Mouse (Mus musculus): Measurements from ENCODE around the gene Smim13. TPM values are rescaled to one million over a fixed set of nuclear protein-coding genes. Genes with fewer than 3 reads are reported as not detected.

Gene Smim13
- polyA plus RNA-seq, 1 experiment from 2014 or later, result 9.8 TPM

- Histone ChIP-seq H3K4me3 (peak overlapping the region; percentile 65), H3K27ac (replicated peaks) (no peak overlapping the region), H3K36me3 (no peaks in the 10 kb centered on the region), H3K9ac (peak overlapping the region; percentile 75), H3K27me3 (replicated peaks) (no peaks in the 10 kb centered on the region), H3K9me3 (no peaks in the 10 kb centered on the region), H3K4me2 (peak overlapping the region; percentile 76), H3K4me1 (peaks cover 4% of the 10 kb centered on the region)
- no peak; the same call in 1 of the 2 replicates for ATAC-seq (ENCODE audit: extremely low read depth, insufficient number of reproducible peaks, low FRiP score, low TSS enrichment)
- 3% methylated on average over 38 of the region's 39 CpGs for WGBS
These were observed 29.8 kb upstream of the Smim13 start for GRCm38 (mm10) chr13:41219687-41220303.

- peak within 1 kb of the TSS; percentile 75 for H3K9ac ChIP-seq
- WGBS, result 2% methylated on average over 76 of the region's 77 CpGs
- H3K9me3 ChIP-seq, result no peaks in the 10 kb centered on the region
- H3K27ac ChIP-seq (replicated peaks), result no peak within 1 kb of the TSS
- no peaks in the 10 kb centered on the region for H3K36me3 ChIP-seq
- peaks cover 4% of the 10 kb centered on the region for H3K4me1 ChIP-seq
- H3K4me2 ChIP-seq, result peak within 1 kb of the TSS; percentile 76
- peak; percentile 83 for ATAC-seq (ENCODE audit: extremely low read depth, insufficient number of reproducible peaks, low FRiP score, low TSS enrichment)
- peak within 1 kb of the TSS; percentile 65 for H3K4me3 ChIP-seq
- no peaks in the 10 kb centered on the region for H3K27me3 ChIP-seq (replicated peaks)
These were observed 29.3 kb upstream of the Smim13 start, which contains the start of gene Elovl2 for GRCm38 (mm10) chr13:41220304-41220834. Gene Elovl2 (minus strand): TSS chr13:41220405.

- no peaks in the 10 kb centered on the region for H3K9me3 ChIP-seq
- H3K27ac ChIP-seq (replicated peaks), result no peak overlapping the region
- 71% methylated on average over 5 of the region's 5 CpGs for WGBS
- H3K36me3 ChIP-seq, result no peaks in the 10 kb centered on the region
- H3K4me3 ChIP-seq, result no peak overlapping the region
- H3K27me3 ChIP-seq (replicated peaks), result no peaks in the 10 kb centered on the region
- no peaks in the 10 kb centered on the region for H3K4me1 ChIP-seq
- no peak overlapping the region for H3K9ac ChIP-seq
- H3K4me2 ChIP-seq, result no peak overlapping the region
- no peak for ATAC-seq (ENCODE audit: extremely low read depth, insufficient number of reproducible peaks, low FRiP score, low TSS enrichment)
These were observed 23.1 kb upstream of the Smim13 start for GRCm38 (mm10) chr13:41226513-41226912.

- Histone ChIP-seq H3K27me3 (replicated peaks) (no peaks in the 10 kb centered on the region), H3K4me3 (no peak overlapping the region), H3K4me1 (no peaks in the 10 kb centered on the region), H3K36me3 (no peaks in the 10 kb centered on the region), H3K9me3 (no peaks in the 10 kb centered on the region), H3K27ac (replicated peaks) (no peak overlapping the region), H3K9ac (no peak overlapping the region), H3K4me2 (no peak overlapping the region)
- ATAC-seq (ENCODE audit: extremely low read depth, insufficient number of reproducible peaks, low FRiP score, low TSS enrichment), result no peak
- WGBS, result 75% methylated on average over 5 of the region's 5 CpGs
These were observed 21.6 kb upstream of the Smim13 start for GRCm38 (mm10) chr13:41228060-41228459.

GRCm38 (mm10) chr13:41230256-41230655 lies 19.4 kb upstream of the Smim13 start:
- no peaks in the 10 kb centered on the region for H3K36me3 ChIP-seq
- H3K4me1 ChIP-seq, result no peaks in the 10 kb centered on the region
- H3K9me3 ChIP-seq, result no peaks in the 10 kb centered on the region
- no peak overlapping the region for H3K4me2 ChIP-seq
- no peak for ATAC-seq (ENCODE audit: extremely low read depth, insufficient number of reproducible peaks, low FRiP score, low TSS enrichment)
- no peaks in the 10 kb centered on the region for H3K27me3 ChIP-seq (replicated peaks)
- WGBS, result 70% methylated on average over 5 of the region's 5 CpGs
- no peak overlapping the region for H3K4me3 ChIP-seq
- no peak overlapping the region for H3K9ac ChIP-seq
- H3K27ac ChIP-seq (replicated peaks), result no peak overlapping the region

GRCm38 (mm10) chr13:41231389-41231983 lies 18.2 kb upstream of the Smim13 start:
- Histone ChIP-seq H3K4me1 (no peaks in the 10 kb centered on the region), H3K9ac (no peak overlapping the region), H3K27me3 (replicated peaks) (no peaks in the 10 kb centered on the region), H3K4me3 (no peak overlapping the region), H3K27ac (replicated peaks) (no peak overlapping the region), H3K4me2 (no peak overlapping the region), H3K9me3 (no peaks in the 10 kb centered on the region), H3K36me3 (no peaks in the 10 kb centered on the region)
- no peak for ATAC-seq (ENCODE audit: extremely low read depth, insufficient number of reproducible peaks, low FRiP score, low TSS enrichment)
- WGBS, result 80% methylated on average over 12 of the region's 12 CpGs

GRCm38 (mm10) chr13:41232209-41232608 lies 17.4 kb upstream of the Smim13 start:
- 87% methylated on average over 15 of the region's 15 CpGs for WGBS
- no peak for ATAC-seq (ENCODE audit: extremely low read depth, insufficient number of reproducible peaks, low FRiP score, low TSS enrichment)
- no peaks in the 10 kb centered on the region for H3K9me3 ChIP-seq

GRCm38 (mm10) chr13:41233241-41233640 lies 16.4 kb upstream of the Smim13 start:
- no peak overlapping the region for H3K4me3 ChIP-seq
- no peaks in the 10 kb centered on the region for H3K4me1 ChIP-seq
- no peaks in the 10 kb centered on the region; the same call in 1 of the 2 replicates for H3K27me3 ChIP-seq (replicated peaks)
- no peak overlapping the region for H3K9ac ChIP-seq
- no peaks in the 10 kb centered on the region for H3K9me3 ChIP-seq
- no peak for ATAC-seq (ENCODE audit: extremely low read depth, insufficient number of reproducible peaks, low FRiP score, low TSS enrichment)
- WGBS, result 85% methylated on average over 7 of the region's 7 CpGs
- no peak overlapping the region for H3K27ac ChIP-seq (replicated peaks)
- no peak overlapping the region for H3K4me2 ChIP-seq
- H3K36me3 ChIP-seq, result no peaks in the 10 kb centered on the region

More at GRCm38 (mm10) chr13:41232209-41232608, 17.4 kb upstream of the Smim13 start:
- H3K4me3 ChIP-seq, result no peak overlapping the region
- H3K9ac ChIP-seq, result no peak overlapping the region
- no peak overlapping the region for H3K4me2 ChIP-seq
- H3K27ac ChIP-seq (replicated peaks), result no peak overlapping the region
- H3K27me3 ChIP-seq (replicated peaks), result no peaks in the 10 kb centered on the region
- H3K4me1 ChIP-seq, result no peaks in the 10 kb centered on the region
- no peaks in the 10 kb centered on the region for H3K36me3 ChIP-seq

GRCm38 (mm10) chr13:41235181-41235580 lies 14.5 kb upstream of the Smim13 start:
- no peak overlapping the region for H3K27ac ChIP-seq (replicated peaks)
- 86% methylated on average over 6 of the region's 6 CpGs for WGBS
- H3K4me1 ChIP-seq, result no peaks in the 10 kb centered on the region
- no peak for ATAC-seq (ENCODE audit: extremely low read depth, insufficient number of reproducible peaks, low FRiP score, low TSS enrichment)
- no peaks in the 10 kb centered on the region for H3K9me3 ChIP-seq
- no peak overlapping the region for H3K4me2 ChIP-seq
- H3K36me3 ChIP-seq, result no peaks in the 10 kb centered on the region
- H3K27me3 ChIP-seq (replicated peaks), result peaks cover 9% of the 10 kb centered on the region
- H3K4me3 ChIP-seq, result no peak overlapping the region
- H3K9ac ChIP-seq, result no peak overlapping the region

- Histone ChIP-seq H3K4me1 (no peaks in the 10 kb centered on the region), H3K4me2 (no peak overlapping the region), H3K9ac (no peak overlapping the region), H3K9me3 (no peaks in the 10 kb centered on the region), H3K36me3 (no peaks in the 10 kb centered on the region), H3K27ac (replicated peaks) (no peak overlapping the region), H3K4me3 (no peak overlapping the region), H3K27me3 (replicated peaks) (peaks cover 10% of the 10 kb centered on the region)
- no peak for ATAC-seq (ENCODE audit: extremely low read depth, insufficient number of reproducible peaks, low FRiP score, low TSS enrichment)
- 70% methylated on average over 13 of the region's 13 CpGs for WGBS
These were observed 13.6 kb upstream of the Smim13 start for GRCm38 (mm10) chr13:41235845-41236741.
